Mouse (Mus musculus): ENCODE data around the gene Plxdc2. TPM values are rescaled to one million over a fixed set of nuclear protein-coding genes. Genes with fewer than 3 reads are reported as not detected.

Gene Plxdc2
- polyA plus RNA-seq, 1 experiment from 2014 or later: 66.6 TPM

DNA sequence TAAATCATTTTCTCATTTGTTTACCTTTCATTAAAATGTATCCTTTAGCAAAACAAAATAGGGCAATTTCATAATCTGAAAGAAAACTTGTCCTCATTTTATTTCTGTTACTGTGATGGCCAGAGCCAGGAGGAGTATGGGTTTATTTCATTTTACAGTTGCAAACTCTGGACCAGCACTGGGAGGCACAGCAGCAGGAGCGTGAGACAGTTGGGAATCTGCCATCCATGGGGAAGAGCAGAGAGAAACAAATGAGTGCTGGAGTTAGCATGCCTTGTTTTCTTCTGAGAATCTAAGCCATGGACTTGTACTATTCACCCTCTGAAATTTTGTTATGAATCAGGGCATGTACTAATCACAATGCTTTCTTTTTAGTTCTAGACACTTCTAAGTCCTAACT, 328.4 kb downstream of the Plxdc2 start:
- DNase-seq: peak; percentile 69
- 40% methylated on average over 1 of the region's 1 CpGs for WGBS
- peak overlapping the region; percentile 63; the same call in 1 of the 2 replicates for H3K27ac ChIP-seq (ENCODE audit: low read depth)

DNA sequence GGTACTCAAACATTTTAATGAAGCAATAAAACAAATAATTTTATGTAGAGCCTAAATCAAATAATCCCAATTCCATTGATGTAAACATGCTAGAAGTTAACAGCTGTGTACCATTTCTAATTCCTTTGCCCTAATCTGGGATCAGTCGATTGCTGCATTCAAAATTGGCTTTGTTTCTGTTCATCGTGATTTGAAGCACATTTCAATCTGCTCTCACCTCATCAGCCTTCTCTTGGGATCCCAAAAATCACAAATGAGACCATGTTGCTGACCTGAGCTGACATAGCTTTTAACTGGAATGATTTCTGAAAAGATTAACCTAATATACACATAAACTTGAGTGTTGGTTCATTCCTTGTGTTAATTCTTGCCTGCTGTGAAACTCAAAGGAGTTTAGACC, 340.3 kb downstream of the Plxdc2 start:
- Histone ChIP-seq H3K9me3 (ENCODE audit: low read depth, low read length) (no peaks in the 10 kb centered on the region), H3K4me2 (no peak overlapping the region), H3K27me3 (ENCODE audit: insufficient read depth, low read length) (no peaks in the 10 kb centered on the region), H3K9ac (no peak overlapping the region), H3K4me3 (ENCODE audit: low read depth, low read length) (no peak overlapping the region), H3K27ac (ENCODE audit: low read depth) (no peak overlapping the region), H3K36me3 (ENCODE audit: insufficient read depth) (no peaks in the 10 kb centered on the region), H3K4me1 (ENCODE audit: insufficient read depth) (peaks cover 6% of the 10 kb centered on the region; the same call in 1 of the 2 replicates)
- no peak for ATAC-seq (ENCODE audit: insufficient read depth)
- TF ChIP-seq CTCF (IDR thresholded peaks at IDR 0.05; ENCODE audit: low read depth): no peak
- DNase-seq: peak; percentile 73
- WGBS: 14% methylated on average over 2 of the region's 2 CpGs

More for the DNA sequence above, 328.4 kb downstream of the Plxdc2 start:
- TF ChIP-seq CTCF (IDR thresholded peaks at IDR 0.05; ENCODE audit: low read depth): no peak
- peak; percentile 56; the same call in 1 of the 2 replicates for ATAC-seq (ENCODE audit: insufficient read depth)
- H3K4me2 ChIP-seq: no peak overlapping the region
- no peaks in the 10 kb centered on the region for H3K36me3 ChIP-seq (ENCODE audit: insufficient read depth)
- H3K4me3 ChIP-seq (ENCODE audit: low read depth, low read length): no peak overlapping the region
- H3K9me3 ChIP-seq (ENCODE audit: low read depth, low read length): no peaks in the 10 kb centered on the region
- H3K27me3 ChIP-seq (ENCODE audit: insufficient read depth, low read length): no peaks in the 10 kb centered on the region
- no peaks in the 10 kb centered on the region for H3K4me1 ChIP-seq (ENCODE audit: insufficient read depth)
- H3K9ac ChIP-seq: no peak overlapping the region

DNA sequence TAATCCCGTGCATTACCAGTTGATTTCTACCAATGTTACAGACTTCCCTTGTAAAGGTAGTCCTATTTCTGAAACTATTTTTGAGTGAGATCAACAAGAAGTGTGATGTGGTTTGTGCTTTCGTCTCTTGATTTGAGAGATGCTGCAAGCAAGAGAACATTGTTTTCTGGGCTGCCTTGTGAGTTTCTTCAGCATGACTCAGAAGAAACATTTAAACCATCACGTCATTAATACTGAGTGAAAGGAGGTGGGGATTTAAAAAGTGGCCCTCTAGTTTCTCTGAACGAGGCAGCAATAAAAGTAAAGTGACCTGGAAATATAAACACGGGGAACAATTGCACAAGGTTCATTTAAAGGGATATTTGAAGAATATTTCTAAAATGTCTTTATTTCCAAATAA, 341.1 kb downstream of the Plxdc2 start:
- WGBS: 24% methylated on average over 5 of the region's 5 CpGs
- Histone ChIP-seq H3K9me3 (ENCODE audit: low read depth, low read length) (no peaks in the 10 kb centered on the region), H3K4me3 (ENCODE audit: low read depth, low read length) (no peak overlapping the region), H3K36me3 (ENCODE audit: insufficient read depth) (no peaks in the 10 kb centered on the region), H3K27ac (ENCODE audit: low read depth) (no peak overlapping the region), H3K9ac (no peak overlapping the region), H3K27me3 (ENCODE audit: insufficient read depth, low read length) (no peaks in the 10 kb centered on the region), H3K4me1 (ENCODE audit: insufficient read depth) (peaks cover 6% of the 10 kb centered on the region; the same call in 1 of the 2 replicates), H3K4me2 (no peak overlapping the region)
- TF ChIP-seq CTCF (IDR thresholded peaks at IDR 0.05; ENCODE audit: low read depth): no peak
- DNase-seq (peak; percentile 53), ATAC-seq (ENCODE audit: insufficient read depth) (no peak)

DNA sequence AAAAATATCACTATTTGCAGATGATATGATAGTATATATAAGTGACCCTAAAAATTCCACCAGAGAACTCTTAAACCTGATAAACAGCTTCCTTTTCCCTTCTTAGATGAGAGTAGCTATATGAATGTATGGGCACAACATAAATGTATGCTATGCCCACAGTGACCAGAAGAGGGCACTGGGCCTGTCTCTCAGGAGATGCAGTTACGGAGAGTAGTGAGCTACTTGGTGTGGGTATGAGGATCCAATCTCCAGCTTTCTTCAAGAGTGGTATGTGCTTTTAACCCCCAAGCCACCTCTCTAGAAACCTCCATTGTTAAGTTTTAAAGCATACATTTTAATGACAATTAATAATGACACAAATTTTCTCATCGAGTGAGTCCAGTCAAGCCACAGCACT, 350.1 kb downstream of the Plxdc2 start:
- no peak overlapping the region for H3K9ac ChIP-seq
- H3K36me3 ChIP-seq (ENCODE audit: insufficient read depth): no peaks in the 10 kb centered on the region
- no peak overlapping the region for H3K4me2 ChIP-seq
- WGBS: 86% methylated on average over 2 of the region's 2 CpGs
- no peaks in the 10 kb centered on the region for H3K9me3 ChIP-seq (ENCODE audit: low read depth, low read length)
- peak; percentile 48; the same call in 1 of the 2 replicates for TF ChIP-seq CTCF (IDR thresholded peaks at IDR 0.05; ENCODE audit: low read depth)
- no peaks in the 10 kb centered on the region for H3K27me3 ChIP-seq (ENCODE audit: insufficient read depth, low read length)
- DNase-seq: peak; percentile 55
- no peak overlapping the region for H3K27ac ChIP-seq (ENCODE audit: low read depth)
- no peak for ATAC-seq (ENCODE audit: insufficient read depth)
- H3K4me1 ChIP-seq (ENCODE audit: insufficient read depth): no peaks in the 10 kb centered on the region
- H3K4me3 ChIP-seq (ENCODE audit: low read depth, low read length): no peak overlapping the region

DNA sequence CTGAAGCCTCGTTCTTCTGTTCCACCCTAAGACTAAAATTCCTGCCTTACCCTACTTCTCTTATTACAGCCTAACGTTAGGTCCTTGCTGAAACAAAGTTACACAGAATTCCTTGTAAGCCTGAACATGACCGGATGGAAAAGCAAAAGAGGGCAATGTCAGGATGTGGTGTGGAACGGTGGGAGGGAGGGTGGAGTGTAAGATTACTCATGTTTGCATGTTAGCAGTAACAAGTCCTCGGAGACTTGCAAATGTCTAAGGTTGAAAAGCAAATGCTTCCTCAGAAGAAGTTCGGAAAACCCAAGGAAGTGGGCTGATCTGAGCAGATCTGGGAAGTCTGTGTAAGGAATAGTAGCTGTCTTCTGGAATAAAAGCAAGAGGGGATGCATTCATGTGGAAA, 353.8 kb downstream of the Plxdc2 start:
- H3K27me3 ChIP-seq (ENCODE audit: insufficient read depth, low read length): no peaks in the 10 kb centered on the region
- no peaks in the 10 kb centered on the region for H3K4me1 ChIP-seq (ENCODE audit: insufficient read depth)
- H3K27ac ChIP-seq (ENCODE audit: low read depth): no peak overlapping the region
- no peak for TF ChIP-seq CTCF (IDR thresholded peaks at IDR 0.05; ENCODE audit: low read depth)
- no peak overlapping the region for H3K4me2 ChIP-seq
- no peak overlapping the region for H3K4me3 ChIP-seq (ENCODE audit: low read depth, low read length)
- no peaks in the 10 kb centered on the region for H3K36me3 ChIP-seq (ENCODE audit: insufficient read depth)
- no peak for ATAC-seq (ENCODE audit: insufficient read depth)
- no peak overlapping the region for H3K9ac ChIP-seq
- no peak for DNase-seq
- WGBS: 55% methylated on average over 6 of the region's 6 CpGs
- H3K9me3 ChIP-seq (ENCODE audit: low read depth, low read length): no peaks in the 10 kb centered on the region

DNA sequence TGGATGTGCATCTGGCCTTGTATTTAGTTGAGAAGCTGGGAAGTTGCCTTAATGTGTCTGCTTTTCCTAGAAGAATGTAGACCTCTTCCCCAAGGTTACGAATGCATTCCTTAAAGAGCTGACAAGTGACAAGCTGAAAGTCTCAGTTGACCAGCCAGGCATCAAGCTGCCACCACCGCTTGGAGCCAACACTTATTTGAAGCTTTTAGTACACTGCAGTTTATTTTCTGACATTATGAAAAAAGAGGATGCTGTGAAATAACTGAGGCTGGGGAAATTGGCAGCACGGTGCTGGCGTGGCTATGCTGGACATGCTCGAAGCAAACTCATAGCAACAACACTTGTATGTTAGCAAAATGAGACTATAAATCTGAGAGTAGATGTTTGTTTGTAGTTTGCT, 374.9 kb downstream of the Plxdc2 start:
- H3K27ac ChIP-seq (ENCODE audit: low read depth): no peak overlapping the region
- ATAC-seq (ENCODE audit: insufficient read depth) (peak; percentile 63), DNase-seq (peak; percentile 68)
- H3K4me1 ChIP-seq (ENCODE audit: insufficient read depth): 0 out of 2 replicates have a peak, but pooled peaks cover 2% of the 10 kb centered on the region
- H3K9ac ChIP-seq: no peak overlapping the region
- H3K9me3 ChIP-seq (ENCODE audit: low read depth, low read length): no peaks in the 10 kb centered on the region
- H3K36me3 ChIP-seq (ENCODE audit: insufficient read depth): no peaks in the 10 kb centered on the region
- H3K4me2 ChIP-seq: no peak overlapping the region
- 41% methylated on average over 5 of the region's 5 CpGs for WGBS
- H3K27me3 ChIP-seq (ENCODE audit: insufficient read depth, low read length): no peaks in the 10 kb centered on the region
- no peak for TF ChIP-seq CTCF (IDR thresholded peaks at IDR 0.05; ENCODE audit: low read depth)
- H3K4me3 ChIP-seq (ENCODE audit: low read depth, low read length): no peak overlapping the region

DNA sequence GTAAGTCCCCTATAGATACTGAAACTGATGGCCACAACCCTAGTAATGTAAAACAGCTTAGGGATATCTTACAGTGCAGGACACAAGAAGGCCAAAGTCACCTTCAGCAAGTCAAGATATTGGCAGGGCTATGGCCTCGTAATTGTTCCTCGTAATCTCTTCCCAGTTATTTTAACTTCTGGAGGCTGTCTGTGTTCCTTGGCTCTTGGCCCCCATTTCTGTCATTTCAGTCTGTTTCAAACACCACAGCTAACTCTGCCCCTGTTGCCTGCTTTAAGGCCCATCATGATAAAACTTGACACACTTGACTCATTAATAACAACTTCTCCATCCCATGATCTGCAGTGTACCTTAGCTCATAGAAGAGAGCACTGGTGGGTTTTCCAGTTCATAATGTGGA, 378.3 kb downstream of the Plxdc2 start:
- WGBS: 83% methylated on average over 2 of the region's 2 CpGs
- Histone ChIP-seq H3K4me1 (ENCODE audit: insufficient read depth) (0 out of 2 replicates have a peak, but pooled peaks cover 6% of the 10 kb centered on the region), H3K9ac (no peak overlapping the region), H3K27ac (ENCODE audit: low read depth) (no peak overlapping the region), H3K9me3 (ENCODE audit: low read depth, low read length) (no peaks in the 10 kb centered on the region), H3K27me3 (ENCODE audit: insufficient read depth, low read length) (no peaks in the 10 kb centered on the region), H3K4me2 (no peak overlapping the region), H3K4me3 (ENCODE audit: low read depth, low read length) (no peak overlapping the region), H3K36me3 (ENCODE audit: insufficient read depth) (no peaks in the 10 kb centered on the region)
- DNase-seq (no peak), ATAC-seq (ENCODE audit: insufficient read depth) (no peak)
- TF ChIP-seq CTCF (IDR thresholded peaks at IDR 0.05; ENCODE audit: low read depth): no peak

All from lung, embryonic 14.5 days (tissue).